Mouse (Mus musculus): ENCODE data around the gene Gm36079. TPM values are rescaled to one million over a fixed set of nuclear protein-coding genes. Genes with fewer than 3 reads are reported as not detected.
"Not testable (repeated sequence)": the region's sequence is repeated elsewhere in the genome, so short reads cannot be mapped to it uniquely, and the experiment has no call there.

The Gm36079 gene
- total RNA-seq, 2 experiments from 2014 or later = not detected

DNA sequence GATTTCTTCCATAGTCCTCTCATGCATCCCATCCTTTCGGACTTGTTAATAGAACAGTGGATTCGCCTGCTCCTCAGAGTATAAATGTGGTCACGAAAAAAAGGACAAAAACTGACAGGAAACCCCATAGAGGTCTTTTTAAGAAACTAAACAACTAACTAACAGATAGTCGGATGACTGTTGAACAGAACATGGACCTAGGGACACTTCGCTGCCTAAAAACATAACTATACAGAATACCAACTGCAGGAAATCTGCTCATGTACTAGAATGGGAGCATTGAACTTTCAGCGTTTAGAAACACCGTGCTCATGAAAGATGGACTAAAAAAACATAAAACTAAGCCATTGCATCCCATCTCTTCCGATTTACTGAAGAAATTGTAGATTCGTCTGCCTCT is 2.2 kb downstream of the Gm36079 start:
- DNase-seq; intact Hi-C loops (cut with DNase I): not testable (repeated sequence)

DNA sequence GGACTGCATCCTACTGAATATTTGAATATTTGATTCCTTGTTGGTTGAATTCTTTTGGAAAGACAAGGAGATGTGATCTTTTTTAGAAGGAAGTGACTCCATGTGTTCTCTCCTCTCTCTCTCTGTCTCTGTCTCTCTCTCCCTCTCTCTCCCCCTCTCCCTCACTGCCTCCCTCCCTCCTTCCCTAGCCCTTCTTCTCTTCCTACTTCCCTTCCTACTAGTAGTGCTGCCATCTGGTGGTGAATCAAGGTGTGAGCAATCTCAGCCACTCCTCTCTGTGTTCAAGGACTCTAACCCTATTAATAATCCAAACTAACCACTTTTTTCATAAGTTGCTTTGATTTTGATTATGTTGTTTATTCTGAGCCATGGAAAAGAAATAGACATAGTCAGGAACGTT is 5.3 kb downstream of the Gm36079 start:
- DNase-seq; intact Hi-C loops (cut with DNase I): not testable (repeated sequence)

DNA sequence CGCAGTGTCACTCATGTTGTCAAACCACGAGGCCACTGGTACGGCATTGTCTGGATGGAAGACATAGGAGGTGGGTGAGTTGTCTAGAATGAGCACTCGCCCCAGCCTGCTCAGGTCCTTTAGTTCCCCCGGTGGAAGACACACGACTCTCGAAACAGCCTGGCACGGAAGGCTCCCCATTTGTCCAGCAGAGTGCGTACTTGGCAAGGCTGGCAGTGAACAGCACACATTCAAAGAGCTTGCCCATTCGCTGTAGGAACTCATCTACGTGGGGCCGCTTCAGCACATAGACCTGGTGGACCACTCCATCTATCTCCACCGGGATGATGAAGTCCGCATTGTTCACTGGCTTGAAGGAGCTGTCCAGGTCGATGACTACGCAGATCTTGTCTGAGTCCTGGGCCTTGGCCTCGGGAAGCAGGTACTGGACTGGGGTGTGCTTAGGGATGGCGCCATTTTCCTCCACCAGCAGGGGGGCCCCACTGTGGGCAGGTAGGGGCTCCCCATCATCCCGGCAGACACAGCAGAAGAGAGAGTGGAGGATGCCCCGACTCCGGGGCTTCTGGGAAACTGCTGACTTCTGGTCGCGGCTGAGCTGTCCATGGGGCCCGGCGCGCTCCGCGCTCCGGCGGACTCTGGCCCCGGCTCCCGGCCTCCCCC is 11.3 kb downstream of the Gm36079 start:
- DNase-seq; intact Hi-C loops (cut with DNase I): not testable (repeated sequence)

DNA sequence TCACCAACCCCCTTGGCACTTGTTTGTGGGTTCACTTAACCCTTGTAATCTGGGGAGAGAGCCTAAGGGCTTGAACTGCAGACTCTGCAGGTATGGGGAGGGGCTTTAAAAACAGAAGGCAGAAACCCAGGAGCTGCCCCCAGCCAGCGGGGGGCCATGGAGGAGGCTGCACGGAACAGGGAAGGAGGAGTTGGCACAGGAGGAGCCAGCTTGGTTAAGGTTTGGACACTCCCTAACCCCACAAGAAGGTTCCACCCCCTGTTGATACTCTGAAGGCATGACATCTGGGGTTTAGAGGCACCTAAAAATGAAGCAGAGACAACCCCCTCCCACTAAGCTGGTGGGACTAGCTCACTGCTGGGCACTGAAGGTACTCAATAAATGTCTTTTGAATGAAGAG is 12.8 kb downstream of the Gm36079 start:
- DNase-seq; intact Hi-C loops (cut with DNase I): not testable (repeated sequence)

DNA sequence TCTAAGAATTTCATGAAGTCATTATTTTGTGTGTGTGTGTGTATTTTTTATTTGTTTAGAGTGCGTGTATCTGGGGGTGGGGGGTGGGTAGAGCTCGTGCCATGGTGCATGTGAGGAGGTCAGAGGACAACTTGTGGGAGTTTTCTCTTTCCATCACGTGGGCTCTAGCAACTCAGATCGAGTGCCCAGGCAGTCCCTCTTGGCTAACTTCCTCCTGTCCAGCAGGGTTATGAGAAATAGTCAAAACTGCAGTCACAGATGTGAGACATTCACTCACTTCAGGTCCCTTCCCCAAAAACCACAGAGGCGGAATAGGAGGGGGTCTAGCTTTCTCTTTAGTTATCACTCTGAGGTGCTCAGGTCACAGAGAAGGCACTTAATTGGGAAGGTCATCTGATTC is 13.3 kb downstream of the Gm36079 start:
- DNase-seq; intact Hi-C loops (cut with DNase I): not testable (repeated sequence)

DNA sequence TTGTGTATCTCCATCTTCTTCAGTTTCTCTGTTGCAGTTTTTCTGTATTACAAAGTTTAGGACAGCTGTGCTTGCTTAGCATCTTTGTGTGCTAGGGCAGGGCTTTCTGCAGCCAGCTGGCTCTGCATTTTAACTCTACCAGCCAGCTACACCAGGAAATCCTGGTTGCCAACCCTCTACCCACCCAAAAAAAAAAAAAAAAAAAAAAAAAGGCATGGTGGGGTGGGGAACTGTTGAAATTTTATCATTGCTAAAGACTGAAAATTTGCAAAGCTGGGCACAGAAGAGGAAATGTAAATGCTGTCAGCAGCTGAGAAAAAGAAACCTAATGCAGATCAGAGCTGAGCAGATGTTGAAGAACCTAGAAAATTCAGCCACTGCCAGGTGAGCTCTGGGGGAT is 16.7 kb downstream of the Gm36079 start:
- intact Hi-C loops (cut with DNase I); DNase-seq: not testable (repeated sequence)

DNA sequence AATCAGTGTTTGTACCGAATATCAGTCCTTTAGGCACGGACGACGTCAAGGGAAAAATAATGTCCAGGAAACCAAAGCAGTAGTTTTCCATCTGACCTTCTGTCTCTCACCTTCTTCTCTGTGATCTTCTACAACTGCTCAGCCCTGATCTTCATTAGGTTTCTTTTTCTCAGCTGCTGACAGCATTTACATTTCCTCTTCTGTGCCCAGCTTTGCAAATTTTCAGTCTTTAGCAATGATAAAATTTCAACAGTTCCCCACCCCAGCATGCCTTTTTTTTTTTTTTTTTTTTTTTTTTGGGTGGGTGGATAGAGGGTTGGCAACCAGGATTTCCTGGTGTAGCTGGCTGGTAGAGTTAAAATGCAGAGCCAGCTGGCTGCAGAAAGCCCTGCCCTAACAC is 27.6 kb downstream of the Gm36079 start:
- DNase-seq; intact Hi-C loops (cut with DNase I): not testable (repeated sequence)

DNA sequence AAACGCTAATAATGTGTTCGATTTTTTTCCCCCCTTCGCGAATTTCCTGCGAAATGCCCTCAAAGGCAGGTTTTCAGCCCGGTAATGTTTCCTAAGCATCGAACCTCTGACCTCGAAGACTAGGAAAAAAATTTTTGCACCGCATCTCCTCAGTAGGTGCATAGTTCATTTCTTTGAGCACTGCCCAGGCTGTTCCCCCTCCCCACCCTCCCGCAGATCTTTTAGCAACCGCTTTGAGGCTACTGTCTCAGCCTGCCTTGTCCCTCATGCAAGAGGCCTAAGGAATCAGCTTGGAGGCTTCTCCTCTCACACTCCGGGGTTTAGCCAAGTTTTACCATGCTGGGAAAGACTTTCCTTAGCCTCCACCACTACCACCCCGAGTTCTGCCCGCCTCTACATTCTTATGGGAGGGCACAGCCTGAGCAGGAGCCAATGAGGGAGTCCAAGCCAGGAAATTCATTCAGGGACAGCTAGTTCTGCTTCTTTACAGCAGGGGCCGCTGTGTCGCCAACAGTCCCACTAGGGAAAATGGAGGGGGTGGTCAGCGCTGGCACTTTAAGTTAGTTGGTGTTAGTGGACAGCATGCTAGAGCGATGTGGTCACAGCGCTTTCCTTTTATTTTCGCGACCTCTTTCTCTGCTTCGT is 28.2 kb downstream of the Gm36079 start:
- intact Hi-C loops (cut with DNase I); DNase-seq: not testable (repeated sequence)

DNA sequence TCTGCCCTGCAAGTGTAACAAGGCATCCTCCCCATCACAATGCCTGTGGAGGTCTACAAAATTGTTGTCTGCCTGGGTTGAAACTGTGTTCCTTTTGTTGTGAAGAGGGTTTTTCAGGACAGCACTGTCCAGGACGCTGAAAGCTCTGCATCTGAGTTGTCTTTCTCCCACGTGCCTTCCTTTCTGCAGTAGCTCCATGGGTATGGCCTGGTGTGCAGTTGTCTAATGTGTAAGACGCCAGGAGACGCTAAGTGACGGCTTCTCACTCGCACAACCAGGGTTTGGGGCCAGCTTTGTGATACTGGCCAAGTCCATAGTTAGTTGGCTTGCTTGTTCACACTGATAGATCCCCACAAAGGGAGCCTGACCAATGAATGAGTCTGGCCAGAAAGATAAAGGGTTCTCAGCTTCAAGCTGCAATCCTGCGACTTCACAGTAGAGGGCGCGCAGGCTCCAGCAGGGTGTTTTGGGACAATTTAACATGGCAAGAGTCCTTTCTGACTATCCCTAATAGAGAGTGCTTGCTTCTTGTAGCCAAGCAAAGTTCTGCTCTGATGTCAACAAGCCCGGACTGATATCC is 34.8 kb downstream of the Gm36079 start:
- DNase-seq; intact Hi-C loops (cut with DNase I): not testable (repeated sequence)

DNA sequence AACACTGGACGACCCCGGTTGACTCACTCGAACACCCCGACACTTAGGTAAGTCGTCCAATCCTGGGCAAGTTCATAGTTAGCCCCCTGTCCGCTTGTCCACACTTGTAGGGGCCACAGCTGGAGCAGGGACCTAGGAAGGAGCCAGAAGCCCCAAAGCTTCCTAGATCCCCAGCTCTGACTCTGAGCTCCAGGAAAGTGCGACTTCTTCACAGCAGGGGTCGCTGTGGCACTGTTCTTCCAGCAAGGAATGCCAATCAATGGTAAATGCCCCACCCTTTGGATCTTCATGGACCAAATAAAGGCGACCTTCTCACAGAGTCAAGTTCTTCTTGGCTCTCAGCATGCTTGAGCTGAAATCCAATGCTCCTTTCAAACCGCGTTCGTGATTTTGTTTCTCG is 35.5 kb downstream of the Gm36079 start:
- DNase-seq; intact Hi-C loops (cut with DNase I): not testable (repeated sequence)

Other genes starting within 250 kb of the Gm36079 start
- 10 to 100 TPM; 17.0 to 19.0 TPM for gene Zfp131, start 236.1 kb downstream of the Gm36079 start, total RNA-seq (2021)
- not detected for gene AF067063, start 196.8 kb downstream of the Gm36079 start, total RNA-seq (2021)
- not detected for gene D13Ertd608e, start 191.0 kb downstream of the Gm36079 start, total RNA-seq (2021)
- not detected for gene Tcstv1, start 132.2 kb downstream of the Gm36079 start, total RNA-seq (2021)
- gene Gm21761, start 97.7 kb downstream of the Gm36079 start, total RNA-seq (2021) = not detected
- gene B020031M17Rik, start 76.2 kb downstream of the Gm36079 start, total RNA-seq (2021) = not detected
- under 1 TPM in 1 of 2 experiments, not detected in 1; 0.31 TPM for gene Gm21188, start 25.2 kb upstream of the Gm36079 start, total RNA-seq (2021)
- gene Gm20767, start 113.2 kb upstream of the Gm36079 start, total RNA-seq (2021) = not detected
- not detected for gene Gm21818, start 145.4 kb upstream of the Gm36079 start, total RNA-seq (2021)
- not detected for gene Gm21762, start 188.9 kb upstream of the Gm36079 start, total RNA-seq (2021)
- not detected for gene Gm21731, start 212.1 kb upstream of the Gm36079 start, total RNA-seq (2021)
- not detected for gene AF067061, start 236.1 kb upstream of the Gm36079 start, total RNA-seq (2021)